Mouse (Mus musculus) heart, embryonic 12.5 days (tissue): ENCODE measurements around the gene Lars2. TPM values are rescaled to one million over a fixed set of nuclear protein-coding genes. Genes with fewer than 3 reads are reported as not detected.

Source experiments
- ATAC-seq: fragments of 200-750 bp; cut with Nextera tagmentation; 2 replicates; pipeline ENCODE4 v1.8.0; 2017; ENCODE audit warnings: moderate TSS enrichment, moderate library complexity; ENCODE audit not compliant: insufficient number of reproducible peaks, low FRiP score
- H3K27ac ChIP-seq: fragments of 300-500 bp; sonication (generic); 2 replicates; pipeline ENCODE4 v1.5.1; 2016; ENCODE audit warnings: mild to moderate bottlenecking, moderate library complexity; ENCODE audit not compliant: poor library complexity, severe bottlenecking
- H3K27me3 ChIP-seq: fragments of 300-500 bp; sonication (generic); replicated peaks from 2 replicates; pipeline ENCODE4 v1.6.1; 2016; ENCODE audit warnings: mild to moderate bottlenecking, moderate library complexity
- H3K36me3 ChIP-seq: fragments of 300-500 bp; sonication (generic); 2 replicates; pipeline ENCODE4 v1.6.1; 2016; ENCODE audit warnings: mild to moderate bottlenecking, moderate library complexity
- H3K4me1 ChIP-seq: fragments of 300-500 bp; sonication (generic); replicated peaks from 2 replicates; pipeline ENCODE4 v1.6.1; 2016; ENCODE audit warnings: mild to moderate bottlenecking
- H3K4me2 ChIP-seq: fragments of 300-500 bp; sonication (generic); 2 replicates; pipeline ENCODE4 v1.6.1; 2016; ENCODE audit warnings: mild to moderate bottlenecking, moderate library complexity
- H3K4me3 ChIP-seq: fragments of 300-500 bp; sonication (generic); 2 replicates; pipeline ENCODE4 v1.5.1; 2016; ENCODE audit warnings: mild to moderate bottlenecking
- H3K9ac ChIP-seq: fragments of 300-500 bp; sonication (generic); 2 replicates; pipeline ENCODE4 v1.6.1; 2016; ENCODE audit warnings: mild to moderate bottlenecking, moderate library complexity
- H3K9me3 ChIP-seq: fragments of 300-500 bp; sonication (generic); replicated peaks from 2 replicates; pipeline ENCODE4 v1.6.1; 2016; ENCODE audit warnings: mild to moderate bottlenecking, moderate library complexity
- WGBS: fragments of 180-500 bp; shearing (Covaris S2); methylation state at CpG from one replicate; pipeline ENCODE4 v1.1.7; 2016; 5-methylcytosine and 5-hydroxymethylcytosine counted together
- polyA plus RNA-seq: library from polyadenylated mRNA; unstranded; fragments of >200 nt; fragmentation: Nextera tagmentation; extraction: Ambion mirVana; gene quantifications from 2 replicates; pipeline ENCODE4 v1.2.1, GENCODE M21; 2016

Lars2 gene
- polyA plus RNA-seq, 1 experiment from 2014 or later, result 936 TPM

DNA sequence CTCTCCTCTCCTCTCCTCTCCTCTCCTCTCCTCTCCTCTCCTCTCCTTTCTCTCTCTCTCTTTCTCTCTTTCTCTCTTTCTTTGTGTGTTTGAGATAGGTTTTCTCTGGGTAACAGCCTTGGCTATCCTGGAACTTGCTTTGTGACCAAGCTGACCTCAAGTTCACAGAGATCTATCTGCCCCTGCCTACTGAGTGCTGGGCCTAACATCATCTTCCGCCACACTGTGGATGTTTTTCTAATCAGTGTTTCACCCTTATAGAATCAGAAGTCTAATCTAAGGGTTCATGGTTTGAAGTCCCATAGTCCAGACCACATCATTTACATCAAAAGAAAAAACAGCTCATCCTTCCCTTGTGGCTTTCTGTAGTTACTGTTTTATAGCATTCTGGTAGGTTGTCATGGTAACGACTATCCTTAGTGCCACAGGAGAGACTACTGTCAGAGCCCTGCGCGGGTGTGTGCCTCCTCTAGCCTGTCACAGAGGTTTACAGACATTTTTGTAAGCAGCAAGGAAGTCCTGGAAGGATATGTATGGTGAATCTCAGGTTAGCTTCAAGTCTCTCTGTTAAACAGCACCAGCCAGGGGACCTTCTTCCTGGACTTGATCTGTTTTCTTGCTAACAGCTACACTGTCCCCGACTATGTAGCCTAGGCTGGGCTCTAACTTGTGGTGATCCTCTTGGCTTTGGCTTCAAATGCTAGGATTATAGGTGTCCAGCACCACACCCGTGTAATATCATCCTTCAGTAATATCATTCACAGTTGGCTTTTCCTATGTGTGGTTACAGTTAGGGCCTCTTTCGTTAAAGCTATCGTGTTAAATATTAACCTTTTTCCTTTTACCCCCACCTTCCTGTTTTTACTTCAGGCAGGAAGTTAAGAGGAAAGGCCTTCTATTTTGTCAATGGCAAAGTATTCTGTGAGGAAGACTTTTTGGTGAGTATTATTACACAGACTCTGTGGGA is 143.2 kb downstream of the Lars2 start:
- 0 out of 2 replicates have a peak overlapping the region, but pooled peaks have one; percentile 11 for H3K9ac ChIP-seq
- H3K27me3 ChIP-seq, result no peaks in the 10 kb centered on the region
- peaks cover 26% of the 10 kb centered on the region for H3K4me1 ChIP-seq
- no peak for ATAC-seq
- H3K4me3 ChIP-seq, result no peak overlapping the region
- no peak overlapping the region for H3K27ac ChIP-seq
- H3K36me3 ChIP-seq, result peaks cover 38% of the 10 kb centered on the region
- no peak overlapping the region for H3K4me2 ChIP-seq
- 79% methylated on average over 8 of the region's 8 CpGs for WGBS
- H3K9me3 ChIP-seq, result no peaks in the 10 kb centered on the region

DNA sequence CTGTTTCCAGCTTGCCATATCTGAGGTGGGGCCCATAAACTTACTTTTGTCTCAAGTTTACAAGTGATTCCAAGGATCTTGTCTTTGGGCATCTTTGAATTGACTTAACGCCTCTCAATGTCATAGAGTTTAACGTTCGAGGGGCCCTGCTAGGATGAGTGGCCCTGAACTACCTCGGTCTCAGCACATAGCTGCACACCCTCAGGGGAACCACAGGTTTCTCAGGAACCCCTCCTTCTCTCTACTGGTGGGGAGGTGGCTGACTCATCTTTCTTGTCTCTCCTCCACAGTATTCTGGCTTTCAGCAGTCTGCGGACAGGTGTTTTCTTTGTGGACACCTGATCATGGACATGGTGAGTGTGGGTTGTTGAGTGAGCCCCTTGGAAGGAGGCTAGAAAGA is 144.2 kb downstream of the Lars2 start:
- no peak for ATAC-seq

More for the DNA sequence above, 144.2 kb downstream of the Lars2 start:
- Histone ChIP-seq H3K9ac (no peak overlapping the region), H3K4me3 (no peak overlapping the region), H3K4me1 (peaks cover 17% of the 10 kb centered on the region), H3K27me3 (no peaks in the 10 kb centered on the region), H3K4me2 (no peak overlapping the region), H3K9me3 (no peaks in the 10 kb centered on the region), H3K36me3 (peaks cover 38% of the 10 kb centered on the region), H3K27ac (no peak overlapping the region)
- 91% methylated on average over 5 of the region's 5 CpGs for WGBS

Other genes with a start within 250 kb of the Lars2 start
- gene Clec3b, start 216.0 kb upstream of the Lars2 start, polyA plus RNA-seq, result not detected in 2 replicates
- gene Cdcp1, start 150.9 kb upstream of the Lars2 start, polyA plus RNA-seq, result 0.09 and 0.18 TPM in 2 replicates
- gene Tmem158, start 106.2 kb upstream of the Lars2 start, polyA plus RNA-seq, result 5.1 and 8.1 TPM in 2 replicates
- 37.8 and 40.8 TPM in 2 replicates for gene Limd1, start 111.8 kb downstream of the Lars2 start, polyA plus RNA-seq
- 48.2 and 54.3 TPM in 2 replicates for gene Sacm1l, start 162.8 kb downstream of the Lars2 start, polyA plus RNA-seq